Mouse (Mus musculus) lung, postnatal 0 days (tissue): Measurements from ENCODE around the gene Bet1l. TPM values are rescaled to one million over a fixed set of nuclear protein-coding genes. Genes with fewer than 3 reads are reported as not detected.
A peak's percentile ranks its signal among the peaks of the same experiment; 100 is the strongest.

Source experiments
- ATAC-seq: fragments of 200-750 bp; cut with Nextera tagmentation; 2 replicates; pipeline ENCODE4 v1.8.0; 2017; ENCODE audit warnings: moderate library complexity
- DNase-seq: peaks from one replicate; pipeline ENCODE4 v3.0.0-alpha.2; 2016; ENCODE audit warnings: low spot score
- H3K27ac ChIP-seq: fragments of 300-500 bp; sonication (generic); 2 replicates; pipeline ENCODE4 v1.5.1; 2014; ENCODE audit warnings: antibody characterized with exemption, mild to moderate bottlenecking, low read length, mixed read lengths
- H3K27me3 ChIP-seq: fragments of 300-500 bp; sonication (generic); replicated peaks from 2 replicates; pipeline ENCODE4 v1.6.1; 2014; ENCODE audit warnings: low read length, mixed read lengths; ENCODE audit not compliant: insufficient read depth
- H3K36me3 ChIP-seq: fragments of 300-500 bp; sonication (generic); 2 replicates; pipeline ENCODE4 v1.6.1; 2014; ENCODE audit warnings: low read length, mixed read lengths; ENCODE audit not compliant: insufficient read depth
- H3K4me1 ChIP-seq: fragments of 300-500 bp; sonication (generic); 2 replicates; pipeline ENCODE4 v1.6.1; 2014; ENCODE audit warnings: antibody characterized with exemption, low read depth, low read length, mixed read lengths; ENCODE audit not compliant: insufficient read depth
- H3K4me2 ChIP-seq: fragments of 300-500 bp; sonication (generic); replicated peaks from 2 replicates; pipeline ENCODE4 v1.6.1; 2014; ENCODE audit warnings: low read depth, mild to moderate bottlenecking, low read length, moderate library complexity, mixed read lengths
- H3K4me3 ChIP-seq: fragments of 300-500 bp; sonication (generic); 2 replicates; pipeline ENCODE4 v1.5.1; 2014; ENCODE audit warnings: low read depth, low read length
- H3K9ac ChIP-seq: fragments of 300-500 bp; sonication (generic); replicated peaks from 2 replicates; pipeline ENCODE4 v1.6.1; 2014; ENCODE audit warnings: low read depth, mild to moderate bottlenecking
- H3K9me3 ChIP-seq: fragments of 300-500 bp; sonication (generic); 2 replicates; pipeline ENCODE4 v1.6.1; 2016; ENCODE audit warnings: low read length, mixed read lengths
- CTCF ChIP-seq: IDR thresholded peaks from 2 replicates; pipeline ENCODE4 v1.5.1; 2016; ENCODE audit warnings: antibody characterized with exemption, mild to moderate bottlenecking
- EP300 ChIP-seq: IDR thresholded peaks from 2 replicates; pipeline ENCODE4 v1.6.1; 2016; ENCODE audit warnings: antibody characterized with exemption, mild to moderate bottlenecking, control low read depth
- WGBS: fragments of 180-500 bp; shearing (Covaris S2); extraction: QIAGEN DNeasy Blood & Tissue Kit; methylation state at CpG from one replicate; pipeline ENCODE4 v1.1.7; 2014; 5-methylcytosine and 5-hydroxymethylcytosine counted together
- polyA plus RNA-seq: library from polyadenylated mRNA; unstranded; fragments of >200 nt; fragmentation: Nextera tagmentation; extraction: Ambion mirVana; gene quantifications from 2 replicates; pipeline ENCODE4 v1.2.1, GENCODE M21; 2015

Gene Bet1l
- polyA plus RNA-seq, 1 experiment from 2014 or later: 81.7 TPM

DNA sequence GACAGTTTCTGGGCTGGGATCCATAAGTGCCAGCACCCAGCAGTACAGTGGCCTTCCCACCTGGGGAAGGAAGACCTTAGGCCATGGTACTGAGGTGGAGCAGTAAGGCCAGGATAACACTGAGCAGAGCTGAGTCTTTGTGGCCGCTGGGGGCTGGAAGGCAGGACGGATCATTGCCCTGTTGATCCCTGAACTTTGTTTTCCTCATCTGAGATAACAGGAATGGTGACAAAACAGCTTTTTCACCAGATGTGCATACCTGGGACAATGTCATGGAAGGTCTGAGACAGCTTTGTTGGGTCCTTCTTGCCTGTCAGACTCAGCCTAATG is 21.7 kb downstream of the Bet1l start:
- no peak for DNase-seq
- ATAC-seq: 0 out of 2 replicates have a peak, but pooled peaks have one; percentile 4

DNA sequence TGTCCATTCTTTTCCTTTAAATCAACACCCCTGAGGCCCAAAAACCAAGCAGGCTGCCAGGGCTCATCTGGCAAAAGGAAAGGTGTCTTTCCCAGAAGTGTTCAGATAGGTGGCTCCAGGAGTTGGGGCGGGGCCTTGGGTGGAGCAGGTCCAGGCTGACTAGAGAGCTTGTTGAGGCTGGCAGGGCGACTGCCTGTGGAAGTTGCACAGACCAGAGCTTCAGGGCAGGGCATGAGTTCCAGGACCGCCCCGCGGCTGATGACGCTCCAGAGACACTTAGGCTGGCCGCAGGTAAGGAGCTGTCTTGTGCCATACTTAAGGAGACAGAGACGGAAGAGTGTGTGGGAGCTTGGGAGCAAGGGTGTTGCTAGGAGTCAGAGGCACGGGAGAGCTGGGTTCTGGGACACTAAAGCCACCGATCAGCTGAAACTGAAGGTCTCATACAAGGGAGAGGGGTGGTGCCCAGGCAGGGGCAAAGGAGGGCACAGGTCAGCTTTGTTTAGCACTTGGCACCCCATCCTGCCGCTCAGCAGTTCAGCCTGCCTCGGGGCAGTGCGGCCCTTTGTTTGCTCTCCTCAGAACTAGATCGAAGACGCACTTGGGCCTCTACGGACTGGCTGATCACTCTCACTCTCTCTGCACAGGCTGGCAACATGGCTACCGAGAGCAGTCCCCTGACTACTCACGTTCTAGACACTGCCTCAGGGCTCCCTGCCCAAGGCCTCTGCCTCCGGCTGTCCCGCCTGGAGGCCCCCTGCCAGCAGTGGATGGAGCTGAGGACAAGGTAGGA is 22.2 kb downstream of the Bet1l start, which contains the start of gene Urah:
TSS of gene Urah (plus strand) at position 51 of the 790 bp plus-strand sequence.
- Histone ChIP-seq H3K36me3 (no peaks in the 10 kb centered on the region), H3K4me1 (no peaks in the 10 kb centered on the region), H3K27ac (no peak within 1 kb of the TSS), H3K4me3 (no peak within 1 kb of the TSS), H3K27me3 (no peaks in the 10 kb centered on the region), H3K4me2 (peak within 1 kb of the TSS; percentile 32; the same call in 1 of the 2 replicates), H3K9ac (no peak within 1 kb of the TSS), H3K9me3 (no peaks in the 10 kb centered on the region)
- TF ChIP-seq CTCF (no peak), EP300 (no peak)
- peak; percentile 89 for ATAC-seq
- peak; percentile 64 for DNase-seq
- WGBS: 36% methylated on average over 20 of the region's 20 CpGs

More for the DNA sequence above, 21.7 kb downstream of the Bet1l start:
- no peak overlapping the region for H3K27ac ChIP-seq
- no peaks in the 10 kb centered on the region for H3K27me3 ChIP-seq
- no peak overlapping the region for H3K4me3 ChIP-seq
- H3K9ac ChIP-seq: no peak overlapping the region
- H3K4me1 ChIP-seq: no peaks in the 10 kb centered on the region
- H3K36me3 ChIP-seq: no peaks in the 10 kb centered on the region
- peak overlapping the region; percentile 32; the same call in 1 of the 2 replicates for H3K4me2 ChIP-seq
- no peaks in the 10 kb centered on the region for H3K9me3 ChIP-seq
- TF ChIP-seq CTCF (no peak), EP300 (no peak)
- WGBS: 72% methylated on average over 2 of the region's 2 CpGs

DNA sequence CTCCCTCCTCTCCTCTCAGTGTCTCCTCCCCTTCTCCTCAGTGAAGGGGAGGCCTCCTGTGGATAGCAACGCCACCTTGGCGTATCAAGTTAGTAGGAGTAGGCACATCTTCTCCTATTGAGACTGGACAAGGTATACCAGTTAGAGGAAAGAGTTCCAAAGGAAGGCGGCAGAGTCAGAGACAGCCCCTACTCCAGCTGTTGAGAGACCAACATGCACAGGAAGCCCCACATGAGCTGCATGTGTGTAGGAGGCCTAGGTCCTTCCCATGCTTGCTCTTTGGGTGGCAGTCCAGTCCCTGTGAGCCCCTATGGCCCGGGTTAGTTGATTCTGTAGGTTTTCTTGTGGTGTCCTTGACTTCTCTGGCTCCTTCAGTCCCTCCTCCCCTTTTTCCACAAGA is 24.0 kb downstream of the Bet1l start:
- Histone ChIP-seq H3K4me1 (no peaks in the 10 kb centered on the region), H3K27ac (no peak overlapping the region), H3K9ac (no peak overlapping the region), H3K9me3 (no peaks in the 10 kb centered on the region), H3K27me3 (no peaks in the 10 kb centered on the region), H3K4me3 (no peak overlapping the region), H3K36me3 (no peaks in the 10 kb centered on the region), H3K4me2 (no peak overlapping the region)
- no peak for DNase-seq
- TF ChIP-seq CTCF (no peak), EP300 (no peak)
- WGBS: 81% methylated on average over 4 of the region's 4 CpGs
- ATAC-seq: no peak

DNA sequence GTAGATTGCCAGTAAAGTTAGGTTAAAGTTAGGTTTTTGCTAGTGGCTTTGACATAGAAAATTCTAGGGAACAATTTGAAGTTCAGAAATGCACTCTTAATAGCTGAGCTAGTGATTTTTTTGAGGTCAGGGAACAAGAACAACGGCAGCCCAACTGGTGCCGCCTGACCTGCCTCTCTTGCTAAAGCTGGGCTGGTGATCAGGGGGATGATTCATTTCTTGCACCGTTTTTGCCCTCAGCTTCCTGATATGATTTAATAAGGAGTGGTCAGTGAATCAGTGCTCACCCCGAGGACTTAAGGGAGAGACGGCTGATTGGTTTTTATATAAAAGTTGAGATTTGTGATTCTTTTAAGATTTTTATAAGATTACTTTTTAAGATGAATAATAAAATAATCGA is 25.9 kb downstream of the Bet1l start:
- Histone ChIP-seq H3K4me1 (no peaks in the 10 kb centered on the region), H3K9ac (no peak overlapping the region), H3K9me3 (no peaks in the 10 kb centered on the region), H3K36me3 (no peaks in the 10 kb centered on the region), H3K4me3 (no peak overlapping the region), H3K4me2 (no peak overlapping the region), H3K27me3 (no peaks in the 10 kb centered on the region), H3K27ac (no peak overlapping the region)
- ATAC-seq (no peak), DNase-seq (no peak)
- TF ChIP-seq CTCF (no peak), EP300 (no peak)
- WGBS: 55% methylated on average over 6 of the region's 6 CpGs

DNA sequence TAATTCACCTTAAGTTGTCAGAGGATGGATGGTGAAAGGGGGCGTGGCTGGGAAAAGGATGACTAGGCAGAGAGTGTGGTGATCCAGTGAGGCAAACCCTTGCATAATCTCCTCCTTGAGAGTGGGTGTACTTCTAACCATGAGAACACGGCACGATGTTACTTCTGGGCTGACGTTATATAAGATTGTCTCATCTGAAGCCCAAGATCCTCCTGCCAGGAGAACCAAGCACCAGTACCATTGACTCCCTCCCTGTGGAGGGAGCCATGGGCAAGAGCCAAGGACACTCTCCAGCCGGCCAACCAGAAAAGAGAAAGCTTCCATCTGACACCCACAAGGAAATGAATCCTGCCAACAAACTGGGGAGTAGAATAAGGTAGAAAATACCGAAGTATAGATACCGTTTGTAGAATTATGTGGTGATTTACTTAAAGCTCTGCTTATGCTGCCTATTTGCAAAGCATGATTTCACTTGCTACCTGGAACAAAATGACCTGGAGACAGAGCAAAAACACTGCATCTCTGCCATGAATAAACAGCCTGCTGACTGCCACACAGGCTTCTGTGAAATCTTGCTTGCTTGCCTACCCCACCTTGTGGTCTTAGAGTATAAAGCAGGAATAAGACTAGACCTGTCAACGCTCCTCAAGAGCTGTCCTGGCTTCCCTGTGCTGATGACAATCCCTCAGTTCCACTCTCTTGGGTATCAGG is 29.1 kb downstream of the Bet1l start:
- peak; percentile 69 for ATAC-seq
- Histone ChIP-seq H3K36me3 (no peaks in the 10 kb centered on the region), H3K9me3 (no peaks in the 10 kb centered on the region), H3K4me2 (0 out of 2 replicates have a peak overlapping the region, but pooled peaks have one; percentile 8), H3K9ac (no peak overlapping the region), H3K4me3 (no peak overlapping the region), H3K27ac (no peak overlapping the region), H3K4me1 (no peaks in the 10 kb centered on the region), H3K27me3 (no peaks in the 10 kb centered on the region)
- TF ChIP-seq EP300: no peak
- TF ChIP-seq CTCF: peak; percentile 74
- 18% methylated on average over 8 of the region's 8 CpGs for WGBS
- peak; percentile 74 for DNase-seq

DNA sequence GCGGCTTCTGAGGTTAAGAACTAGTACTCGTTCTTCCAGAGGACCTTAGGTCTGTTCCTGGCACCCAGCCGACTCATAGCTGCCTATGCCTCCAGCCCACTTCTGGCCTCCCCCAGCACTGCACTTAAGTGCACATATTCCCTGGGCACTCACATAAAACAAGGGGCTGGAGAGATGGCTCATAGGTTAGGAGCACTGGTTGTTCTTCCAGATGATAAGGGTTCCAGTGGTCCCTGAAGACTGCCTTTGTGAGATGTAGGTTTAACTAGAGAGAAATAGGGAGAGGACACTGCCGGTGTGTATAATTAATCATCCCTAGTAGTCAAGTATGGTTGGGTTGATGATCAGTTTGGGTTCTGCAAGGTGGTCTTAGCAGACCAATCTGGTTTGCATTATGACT is 34.6 kb downstream of the Bet1l start:
- Histone ChIP-seq H3K9me3 (no peaks in the 10 kb centered on the region), H3K36me3 (no peaks in the 10 kb centered on the region), H3K4me1 (no peaks in the 10 kb centered on the region), H3K9ac (no peak overlapping the region), H3K27me3 (no peaks in the 10 kb centered on the region), H3K4me2 (no peak overlapping the region), H3K27ac (no peak overlapping the region), H3K4me3 (no peak overlapping the region)
- no peak for ATAC-seq
- TF ChIP-seq CTCF (no peak), EP300 (no peak)
- WGBS: 79% methylated on average over 4 of the region's 4 CpGs
- no peak for DNase-seq
